Mouse (Mus musculus) left cerebral cortex, adult 8-10 months (tissue): ENCODE data around the gene Nt5dc3. TPM values are rescaled to one million over a fixed set of nuclear protein-coding genes. Genes with fewer than 3 reads are reported as not detected.

Experiments used
- DNase-seq, 2 experiments: peaks; one replicate each; pipeline ENCODE4 v3.0.0; 2022; ENCODE audit warnings: low spot score in 2 of 2
- total RNA-seq, 4 experiments: library from RNA; stranded (reverse); gene quantifications; 2 replicates each; pipeline ENCODE4 v1.2.4; 2022

The Nt5dc3 gene
- 10 to 100 TPM; 62.2 to 70.5 (median 66.3) TPM for total RNA-seq

DNA sequence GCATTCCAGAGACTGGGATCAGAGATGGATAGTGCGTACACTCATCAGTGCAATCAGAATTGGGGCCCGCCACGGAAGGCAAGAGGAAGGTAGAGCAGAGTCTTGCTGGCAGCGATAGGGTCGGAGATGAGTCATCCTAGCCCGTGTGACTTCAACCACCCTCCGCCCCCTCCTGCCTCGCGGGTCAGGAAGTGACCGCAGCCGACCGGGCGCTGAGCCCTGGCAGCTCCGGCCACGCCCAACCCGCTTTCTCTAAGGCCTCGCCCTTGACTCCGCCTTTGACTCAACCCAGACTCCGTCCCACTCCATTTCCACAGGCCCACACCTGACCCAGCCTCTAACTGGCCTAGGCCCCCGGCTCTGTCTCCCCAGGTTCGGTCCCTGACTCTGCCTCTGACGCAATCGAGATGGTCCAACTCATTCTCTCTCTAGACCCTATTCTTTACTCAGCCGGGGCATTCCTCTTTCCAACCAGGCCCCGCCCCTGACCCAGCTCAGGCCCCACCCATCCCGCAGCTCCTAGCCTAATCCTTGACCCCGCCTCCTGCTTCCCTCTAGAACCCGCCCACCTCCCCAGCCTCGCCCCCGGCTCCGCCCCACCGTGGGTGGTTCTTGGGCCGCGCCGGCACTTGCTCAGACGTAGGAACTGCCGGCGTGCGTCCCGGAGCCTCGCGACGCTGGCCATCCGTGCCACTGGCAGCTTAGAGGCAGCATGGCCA lies at the start of gene Nt5dc3:
Gene Nt5dc3 (plus strand): TSS at position 608 of the 719 bp plus-strand sequence.
- DNase-seq, result peak; percentile 77 to 94

DNA sequence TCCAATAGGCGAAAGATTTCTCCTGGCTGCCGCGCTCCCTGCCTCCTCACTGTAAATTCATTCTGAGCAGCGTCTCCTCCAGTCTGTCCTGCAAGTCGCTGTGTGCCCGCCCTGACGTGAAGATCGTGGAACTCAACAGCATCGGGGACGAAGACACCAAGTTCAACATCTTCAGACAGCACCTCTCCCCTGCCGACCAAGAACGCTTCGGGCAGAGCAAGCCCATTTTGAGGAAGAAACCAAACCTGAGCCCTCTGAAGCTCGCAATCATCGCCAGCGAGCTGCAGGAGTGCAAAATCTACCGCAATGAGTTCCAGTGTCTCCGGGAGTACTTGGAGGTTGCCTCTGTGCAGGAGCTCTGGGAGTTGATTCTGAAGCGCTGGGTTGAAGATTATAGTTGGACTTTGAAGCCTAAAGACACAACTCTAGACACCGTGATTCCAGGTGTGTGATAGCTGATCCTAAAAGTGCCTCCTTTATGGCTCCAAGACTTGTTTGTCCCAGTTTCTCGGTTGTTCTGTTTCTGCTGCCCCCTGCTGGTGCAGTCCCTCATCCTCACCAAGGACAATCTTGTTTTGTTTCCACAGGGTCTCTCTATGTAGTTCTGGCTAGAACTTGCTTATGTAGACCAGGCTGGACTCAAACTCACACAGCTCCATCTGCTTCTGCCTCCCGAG lies 47.8 kb upstream of the Nt5dc3 start:
- DNase-seq, result peak; percentile 54 to 74

DNA sequence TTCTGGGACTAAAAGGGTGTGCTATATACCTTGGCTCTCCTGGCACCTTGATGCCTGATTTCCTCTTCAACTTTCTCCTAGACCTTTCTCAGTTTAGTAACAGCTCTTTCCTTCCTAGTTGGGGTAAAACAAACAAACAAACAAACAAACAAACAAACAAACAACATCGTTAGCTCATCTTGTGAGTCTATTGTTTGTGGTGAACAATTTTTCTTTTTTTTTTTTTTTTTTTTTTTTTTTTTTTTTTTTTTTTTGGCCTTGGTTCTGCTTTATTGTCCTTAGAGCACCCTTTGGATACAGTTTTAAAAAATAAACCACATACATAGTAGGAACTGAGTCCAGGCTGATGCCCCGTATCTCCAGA lies 47.3 kb upstream of the Nt5dc3 start:
- no peak for DNase-seq

GRCm38 (mm10) chr10:86735036-86735435 lies 43.8 kb upstream of the Nt5dc3 start:
- no peak for DNase-seq

DNA sequence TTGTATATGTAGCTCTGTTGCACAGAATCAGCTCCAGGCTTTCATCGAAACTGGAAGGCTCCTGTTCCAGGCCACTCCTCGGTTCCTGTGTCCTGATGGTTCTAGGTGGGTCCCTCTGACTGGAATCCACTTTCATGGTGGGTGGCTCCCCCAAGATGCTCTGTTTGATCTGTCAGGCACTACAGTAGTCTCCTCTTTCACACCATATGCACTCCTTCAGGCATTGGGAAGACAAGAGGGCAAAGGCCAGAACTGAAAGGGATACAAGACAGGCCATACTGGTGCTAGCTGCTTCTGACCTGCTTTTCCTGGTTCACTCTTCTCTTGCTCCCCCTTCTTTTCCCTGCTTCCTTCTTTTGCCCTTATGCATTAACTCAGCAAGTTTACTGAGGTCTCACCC lies 35.9 kb upstream of the Nt5dc3 start:
- DNase-seq, result no peak

GRCm38 (mm10) chr10:86744306-86744705 lies 34.5 kb upstream of the Nt5dc3 start:
- DNase-seq, result no peak

GRCm38 (mm10) chr10:86755816-86756502 lies 22.8 kb upstream of the Nt5dc3 start:
- DNase-seq, result no peak

DNA sequence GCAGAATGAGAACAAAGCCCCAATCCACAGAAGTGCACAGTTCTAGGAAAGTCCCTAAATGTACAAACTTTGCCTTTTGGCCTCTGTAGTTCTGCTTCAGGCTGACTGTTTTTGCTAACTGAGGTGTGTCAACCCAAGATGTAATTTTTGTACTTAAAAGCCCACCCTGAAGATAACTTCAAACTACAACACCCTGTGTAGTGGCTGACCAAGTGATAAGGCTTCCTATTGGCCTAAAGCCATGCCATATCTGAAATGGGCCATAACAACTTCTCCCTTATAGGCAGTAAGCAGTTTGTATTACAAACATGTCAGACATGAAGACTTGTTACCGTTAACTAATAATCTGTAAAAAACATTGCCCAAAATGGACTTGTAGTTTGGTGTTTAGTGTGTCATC lies 21.1 kb upstream of the Nt5dc3 start:
- DNase-seq, result no peak

DNA sequence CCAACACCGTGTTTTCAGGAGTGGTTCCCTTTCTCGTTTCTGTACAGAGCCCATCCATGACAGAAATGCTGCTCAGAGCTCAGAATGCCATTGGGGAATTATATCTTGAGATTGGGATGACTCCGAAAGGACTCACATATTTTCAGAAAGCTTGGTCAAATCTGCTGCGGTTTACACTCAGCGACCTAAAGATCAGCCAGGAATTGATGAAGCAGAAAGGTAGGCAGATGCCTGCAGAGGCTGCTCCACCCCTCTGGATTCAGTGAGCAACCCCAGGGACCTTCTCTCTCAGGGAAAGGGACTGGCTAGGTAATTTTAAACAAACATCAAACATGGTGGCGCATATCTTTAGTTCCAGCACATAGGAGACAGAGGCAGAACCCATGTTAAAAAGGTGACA lies 20.6 kb upstream of the Nt5dc3 start:
- DNase-seq, result no peak

DNA sequence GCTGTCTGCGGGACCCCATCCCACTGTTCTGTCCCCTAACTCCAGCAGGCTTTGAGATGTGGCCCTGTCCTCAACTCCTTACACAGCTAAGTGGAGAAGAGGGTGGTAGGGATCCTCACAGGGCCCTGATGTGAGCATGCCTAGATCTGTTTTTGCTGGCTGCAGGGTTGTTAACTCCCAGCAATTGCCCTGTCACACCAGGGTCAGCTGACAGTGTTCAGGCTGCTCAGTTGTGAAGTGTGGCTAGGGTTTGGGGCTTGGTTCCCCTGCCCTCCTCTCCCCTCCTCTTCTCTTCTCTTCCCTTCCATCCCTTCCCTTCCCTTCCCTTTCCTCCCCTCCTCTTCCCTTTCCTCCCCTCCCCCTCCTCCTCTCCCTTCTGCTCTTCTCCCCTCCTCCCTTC lies 17.6 kb upstream of the Nt5dc3 start:
- DNase-seq, result no peak

GRCm38 (mm10) chr10:86761722-86762383 lies 17.0 kb upstream of the Nt5dc3 start:
- DNase-seq, result no peak

DNA sequence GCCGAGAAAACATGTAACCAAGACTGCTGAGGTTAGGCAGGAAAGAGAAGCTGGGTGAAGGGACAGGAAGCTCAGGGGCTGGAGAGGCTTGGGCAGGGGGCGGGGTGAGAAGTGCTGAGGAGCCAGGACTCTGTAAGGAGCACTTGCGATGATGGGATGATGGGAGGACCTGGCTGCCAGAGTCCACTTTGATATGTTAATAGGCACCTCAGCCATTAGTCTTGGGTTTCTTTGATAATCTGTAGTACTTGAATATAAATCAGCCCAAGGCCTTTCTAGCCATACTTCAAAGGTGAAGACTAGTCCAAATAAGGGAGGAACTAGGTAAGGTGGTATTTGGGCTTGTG lies 16.4 kb upstream of the Nt5dc3 start:
- no peak for DNase-seq

GRCm38 (mm10) chr10:86763672-86764071 lies 15.1 kb upstream of the Nt5dc3 start, which contains the start of gene Gm49358:
Gene Gm49358 (plus strand): TSS chr10:86763972.
- DNase-seq, result no peak

- DNase-seq, result no peak
Observed at GRCm38 (mm10) chr10:86765344-86765966, 13.3 kb upstream of the Nt5dc3 start.

- DNase-seq, result no peak
Observed at GRCm38 (mm10) chr10:86769216-86769615, 9.6 kb upstream of the Nt5dc3 start.

DNA sequence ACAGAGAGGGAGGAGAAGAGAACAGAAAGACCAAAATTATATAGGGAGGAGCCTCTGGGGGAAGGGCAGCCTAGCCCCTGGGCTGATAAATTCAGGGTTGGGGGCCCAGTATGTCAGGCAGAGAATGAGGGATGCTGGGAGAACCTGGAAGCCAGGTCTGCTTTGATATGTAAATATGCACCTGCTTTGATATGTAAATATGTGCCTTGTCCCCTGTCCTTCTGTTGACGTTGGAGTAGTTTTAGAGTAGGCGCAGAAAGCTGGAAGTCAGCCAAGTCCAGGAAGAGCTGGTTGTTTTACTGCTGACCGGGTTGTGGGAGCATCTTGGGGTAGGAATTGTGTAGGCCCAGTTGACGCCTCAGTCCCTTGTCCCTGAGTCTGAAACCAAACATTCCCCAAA lies 9.0 kb upstream of the Nt5dc3 start:
- no peak for DNase-seq

DNA sequence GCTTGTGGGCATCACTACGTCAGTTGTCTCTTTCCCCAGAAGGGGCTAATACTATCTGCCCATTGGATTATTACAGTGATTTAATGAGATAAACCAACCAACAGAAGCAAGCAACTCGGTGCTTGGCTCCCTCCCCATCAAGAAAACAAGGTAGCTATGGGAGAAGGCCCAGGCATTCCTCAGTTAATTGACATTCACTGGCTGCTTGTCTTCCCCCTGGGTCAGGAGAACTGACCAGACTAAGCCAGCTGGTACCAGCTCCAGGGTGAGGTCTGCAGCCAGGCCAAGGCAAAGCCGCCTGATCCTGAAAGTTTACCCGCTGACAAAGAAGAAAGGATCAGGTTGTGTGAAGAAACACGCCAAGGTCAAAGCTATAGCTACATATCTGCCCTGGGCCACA lies 7.1 kb upstream of the Nt5dc3 start:
- DNase-seq, result no peak

DNA sequence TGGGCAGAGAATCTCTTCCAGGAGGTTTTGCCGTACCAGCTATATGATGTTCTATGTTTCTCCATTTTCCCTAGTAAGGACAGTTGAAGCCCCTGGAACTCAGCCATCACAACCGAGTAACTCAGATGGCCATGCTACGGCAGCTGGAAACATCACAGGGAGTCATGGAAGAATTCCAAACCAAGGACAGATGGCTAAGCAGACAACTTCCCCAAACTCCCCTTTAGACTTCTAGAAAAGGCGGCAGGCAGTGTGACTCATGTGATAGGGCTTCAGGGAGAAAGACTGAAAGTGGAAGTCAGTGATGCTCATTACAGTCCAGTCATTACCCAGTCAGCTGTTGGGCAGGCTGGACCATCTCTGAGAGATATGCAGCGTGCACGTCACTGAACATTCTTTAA lies 6.6 kb upstream of the Nt5dc3 start:
- DNase-seq, result no peak

DNA sequence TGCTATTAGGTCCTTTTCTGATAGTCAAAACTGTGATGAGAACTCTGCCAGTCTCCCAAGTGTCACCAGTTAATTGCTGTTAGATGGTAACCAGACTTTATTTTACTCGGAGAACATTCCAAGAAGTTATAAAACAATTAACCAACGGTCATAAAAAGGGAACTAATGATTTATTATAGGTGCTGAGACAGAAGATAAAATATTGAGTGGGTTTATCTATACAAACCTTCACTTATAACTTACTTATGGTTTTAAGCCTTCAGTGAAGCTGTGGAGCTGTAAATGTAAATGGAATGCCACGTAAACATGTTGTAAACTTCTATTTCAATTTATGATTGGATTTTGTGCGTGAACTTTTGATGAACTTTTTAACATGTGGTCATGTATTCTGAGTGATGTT lies 5.4 kb upstream of the Nt5dc3 start:
- DNase-seq, result no peak

GRCm38 (mm10) chr10:86776281-86776680 lies 2.5 kb upstream of the Nt5dc3 start:
- DNase-seq, result no peak

DNA sequence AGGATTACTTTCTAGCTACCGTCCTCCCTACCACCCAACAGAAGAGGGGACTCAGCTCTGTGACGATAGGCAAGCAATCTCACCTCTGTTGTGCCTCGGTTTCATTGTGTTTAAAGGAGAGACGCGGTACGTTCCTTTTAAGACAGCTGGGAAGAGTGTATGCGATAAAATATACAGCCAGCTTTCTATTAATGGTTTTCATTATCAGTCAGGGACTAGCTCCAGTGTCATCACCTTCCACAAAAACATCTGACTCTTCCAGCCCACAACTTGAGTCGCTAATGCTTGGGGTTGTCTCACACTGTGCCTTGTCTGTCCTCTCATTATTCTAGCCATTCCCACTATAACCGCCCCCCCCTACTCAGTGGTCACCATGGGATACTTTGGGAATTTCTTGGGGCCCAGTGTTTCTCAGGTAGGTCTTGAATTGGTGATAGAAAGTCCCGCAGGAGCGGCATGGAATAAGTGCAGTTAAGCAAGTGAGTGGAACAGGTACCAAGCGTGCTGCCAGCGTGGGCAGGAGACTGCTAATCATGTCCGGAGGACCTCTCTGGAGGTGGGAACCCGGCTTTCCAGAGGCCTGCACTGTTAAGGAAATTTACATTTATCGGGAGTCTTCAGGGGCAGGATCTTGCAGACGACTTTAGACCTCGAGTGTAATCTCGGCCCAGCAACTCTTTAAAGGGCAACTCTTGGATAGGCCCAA lies 1.0 kb upstream of the Nt5dc3 start:
- no peak for DNase-seq
